ENCODE assay signal across 21 mouse cellular contexts in genomic region chr2:28740159-28740558, GRCm38 (mm10). TPM values are rescaled to one million over a fixed set of nuclear protein-coding genes. Genes with fewer than 3 reads are reported as not detected.
A peak's percentile ranks its signal among the peaks of the same experiment; 100 is the strongest.
DNase-seq lines count a peak whose midpoint lies in the region; TF ChIP-seq lines count a peak whose summit lies in the region.
"Had no signal": no experiment of that assay in that cellular context is flagged by ENCODE, and none has a peak within 500 bp of the region (broad histone marks: within the 10 kb centered on the region; RNA-seq: fewer than 3 reads in every experiment).

No protein-coding gene starts in this region.

- no peak for TF ChIP-seq CTCF in spleen, adult 2 months (IDR thresholded peaks at IDR 0.05; ENCODE audit: extremely low read depth, insufficient read depth, insufficient read length, insufficient replicate concordance)

- WGBS in spleen, adult 2 months, result 59% methylated on average over 5 of the region's 5 CpGs
- WGBS in hindbrain, embryonic 10.5 days, result 89% methylated on average over 5 of the region's 5 CpGs

- no peaks in the 10 kb centered on the region for H3K36me3 ChIP-seq in spleen, adult 2 months (ENCODE audit: control insufficient read depth, insufficient read depth, low read length)
- no peaks in the 10 kb centered on the region for H3K36me3 ChIP-seq in splenic B cell, adult 2 months (ENCODE audit: control insufficient read depth, insufficient read depth, low read length, poor library complexity, severe bottlenecking)
- H3K36me3 ChIP-seq in hindbrain, embryonic 10.5 days, result no peaks in the 10 kb centered on the region
- H3K36me3 ChIP-seq: embryonic facial prominence, embryonic 13.5 days; embryonic facial prominence, embryonic 15.5 days; forebrain, embryonic 10.5 days; forebrain, embryonic 12.5 days; G1E had no signal

- no peaks in the 10 kb centered on the region for H3K27me3 ChIP-seq in spleen, adult 2 months (ENCODE audit: control insufficient read depth, insufficient read depth, low read length)
- no peaks in the 10 kb centered on the region for H3K27me3 ChIP-seq in splenic B cell, adult 2 months (ENCODE audit: control insufficient read depth, insufficient read depth, low read length, poor library complexity, severe bottlenecking)
- H3K27me3 ChIP-seq in hindbrain, embryonic 10.5 days (ENCODE audit: insufficient read depth, poor library complexity, severe bottlenecking), result peaks cover 12% of the 10 kb centered on the region
- H3K27me3 ChIP-seq: embryonic facial prominence, embryonic 15.5 days had no signal

- DNase-seq in spleen, adult 2 months (ENCODE audit: low read depth in 1 of 2, low spot score in 2 of 2), result no peak
- no peak for DNase-seq in spleen, postnatal 14 days (ENCODE audit: low spot score in 2 of 2)
- peak; percentile 83 for DNase-seq in A20 (ENCODE audit: low read depth, low spot score)
- DNase-seq in splenic B cell, adult 2 months (ENCODE audit: low read depth, low spot score), result peak; percentile 37
- DNase-seq in hindbrain, embryonic 10.5 days (ENCODE audit: low spot score), result no peak
- DNase-seq: adrenal gland, adult 8-10 months; adrenal gland, postnatal 14 days; adrenal gland, postnatal 36 days; cerebellum, adult 11-12 months; cerebellum, adult 2 months; cerebellum, adult 9-10 months; cerebellum, postnatal 10 days; cerebellum, postnatal 25 days; embryo, embryonic 11 days had no signal

- no peak overlapping the region for H3K4me3 ChIP-seq in spleen, adult 2 months (ENCODE audit: extremely low read depth, insufficient read depth, insufficient read length)
- H3K4me3 ChIP-seq in hindbrain, embryonic 10.5 days, result no peak overlapping the region
- H3K4me3 ChIP-seq: embryonic facial prominence, embryonic 13.5 days; embryonic facial prominence, embryonic 15.5 days; erythroblast, embryonic 14.5 days; forebrain, embryonic 10.5 days; forebrain, embryonic 12.5 days had no signal

- no peak for TF ChIP-seq POLR2A in spleen, adult 2 months (IDR thresholded peaks at IDR 0.05; ENCODE audit: low read depth, low read length)

- no peaks in the 10 kb centered on the region for H3K9me3 ChIP-seq in hindbrain, embryonic 10.5 days
- H3K9me3 ChIP-seq: embryonic facial prominence, embryonic 13.5 days; embryonic facial prominence, embryonic 15.5 days; forebrain, embryonic 10.5 days; forebrain, embryonic 12.5 days; G1E had no signal

- peak overlapping the region; percentile 15; the same call in 1 of the 2 replicates for H3K27ac ChIP-seq in spleen, adult 2 months (ENCODE audit: insufficient read depth, low read length)
- H3K27ac ChIP-seq in hindbrain, embryonic 10.5 days, result no peak overlapping the region
- H3K27ac ChIP-seq: embryonic facial prominence, embryonic 13.5 days; embryonic facial prominence, embryonic 15.5 days; forebrain, embryonic 10.5 days; forebrain, embryonic 12.5 days had no signal

- no peaks in the 10 kb centered on the region for H3K4me1 ChIP-seq in spleen, adult 2 months (ENCODE audit: control insufficient read depth, insufficient read depth, insufficient read length)
- H3K4me1 ChIP-seq in hindbrain, embryonic 10.5 days (replicated peaks), result peaks cover 16% of the 10 kb centered on the region; the same call in 1 of the 2 replicates
- H3K4me1 ChIP-seq: forebrain, embryonic 12.5 days had no signal

RNA-seq across cellular contexts. Expression of gene Ak8, which starts 40.2 kb away (rescaled TPM):
- polyA plus RNA-seq in spleen, adult 2 months (2012; rRNA removed), result 0.69 and 0.94 TPM in 2 replicates
- polyA plus RNA-seq in hindbrain, embryonic 10.5 days (2016; fragmentation: Nextera tagmentation; extraction: Ambion mirVana), result 0.73 and 1.7 TPM in 2 replicates
- polyA plus RNA-seq: activated CD4-positive, CD25-positive, alpha-beta regulatory T cell, adult 4 months; erythroblast, embryonic 14.5 days had no signal

RNA-seq across cellular contexts. Expression of gene Spaca9, which starts 40.6 kb away (rescaled TPM):
- polyA plus RNA-seq in spleen, adult 2 months (2012; rRNA removed), result 2.4 and 5.0 TPM in 2 replicates
- 4.4 TPM in 2 replicates for polyA plus RNA-seq in hindbrain, embryonic 10.5 days (2016; fragmentation: Nextera tagmentation; extraction: Ambion mirVana)
- polyA plus RNA-seq: erythroblast, embryonic 14.5 days had no signal

Comparison
In these comparisons a context has a peak if more than half of its experiments do, and no peak if none do; other contexts are left out.
1. DNase-seq: peak in A20 (single experiment) and splenic B cell, adult 2 months (single experiment); none in spleen, adult 2 months (0 of 2), spleen, postnatal 14 days (0 of 2) and hindbrain, embryonic 10.5 days (single experiment).